Mouse (Mus musculus) small intestine, adult 2 months (tissue): ENCODE measurements around the gene Otof. TPM values are rescaled to one million over a fixed set of nuclear protein-coding genes. Genes with fewer than 3 reads are reported as not detected.

Experiments used
- H3K27ac ChIP-seq: fragments of 200-500 bp; 2 replicates; pipeline ENCODE4 v1.5.1; 2012; ENCODE audit warnings: low read depth, low read length, control low read depth, inconsistent platforms; ENCODE audit not compliant: insufficient read depth
- H3K27me3 ChIP-seq: fragments of 200-500 bp; 2 replicates; pipeline ENCODE4 v1.6.1; 2012; ENCODE audit warnings: mild to moderate bottlenecking, moderate library complexity, low read length, inconsistent platforms; ENCODE audit not compliant: control insufficient read depth, insufficient read depth
- H3K36me3 ChIP-seq: fragments of 200-500 bp; 2 replicates; pipeline ENCODE4 v1.6.1; 2012; ENCODE audit warnings: mild to moderate bottlenecking, low read length, control low read depth, inconsistent platforms; ENCODE audit not compliant: control insufficient read depth, insufficient read depth
- H3K4me1 ChIP-seq: fragments of 200-500 bp; 2 replicates; pipeline ENCODE4 v1.6.1; 2012; ENCODE audit warnings: low read length, inconsistent platforms, mixed read lengths; ENCODE audit not compliant: control insufficient read depth, insufficient read depth, insufficient read length
- H3K4me3 ChIP-seq: fragments of 200-500 bp; 2 replicates; pipeline ENCODE4 v1.5.1; 2012; ENCODE audit warnings: low read depth, mild to moderate bottlenecking, control low read depth, inconsistent platforms, low read length, moderate library complexity
- CTCF ChIP-seq: fragments of 200-500 bp; IDR thresholded peaks from 2 replicates; pipeline ENCODE4 v1.5.1; 2012; ENCODE audit warnings: low read depth, mild to moderate bottlenecking, control low read depth, inconsistent platforms, low read length, moderate library complexity, mixed read lengths; ENCODE audit not compliant: insufficient replicate concordance, insufficient read length; ENCODE audit errors: extremely low read depth
- POLR2A ChIP-seq: fragments of 200-500 bp; IDR thresholded peaks from 2 replicates; pipeline ENCODE4 v1.6.1; 2012; ENCODE audit warnings: low read depth, mild to moderate bottlenecking, control low read depth, inconsistent platforms, low read length, moderate library complexity
- WGBS: fragments of 180-500 bp; shearing (Covaris S2); methylation state at CpG from one replicate; pipeline ENCODE4 v1.1.7; 2018; 5-methylcytosine and 5-hydroxymethylcytosine counted together
- polyA plus RNA-seq: library from polyadenylated mRNA; depleted of rRNA; stranded (reverse); fragments of >200 nt; gene quantifications from 2 replicates; pipeline ENCODE4 v1.2.3, GENCODE M21; 2012; rRNA removed

Gene Otof
- polyA plus RNA-seq, 1 experiment: 0.06 TPM

GRCm38 (mm10) chr5:30341601-30342365 lies 119.9 kb downstream of the Otof start:
- 83% methylated on average over 11 of the region's 11 CpGs for WGBS
- TF ChIP-seq CTCF (no peak), POLR2A (no peak)

GRCm38 (mm10) chr5:30340815-30341214 lies 120.9 kb downstream of the Otof start:
- no peaks in the 10 kb centered on the region for H3K36me3 ChIP-seq
- H3K27ac ChIP-seq: no peak overlapping the region
- no peaks in the 10 kb centered on the region for H3K27me3 ChIP-seq
- no peaks in the 10 kb centered on the region for H3K4me1 ChIP-seq
- TF ChIP-seq CTCF (no peak), POLR2A (no peak)
- WGBS: 51% methylated on average over 5 of the region's 5 CpGs
- no peak overlapping the region for H3K4me3 ChIP-seq

More at GRCm38 (mm10) chr5:30341601-30342365, 119.9 kb downstream of the Otof start:
- H3K27ac ChIP-seq: no peak overlapping the region
- H3K27me3 ChIP-seq: no peaks in the 10 kb centered on the region
- H3K4me3 ChIP-seq: no peak overlapping the region
- no peaks in the 10 kb centered on the region for H3K36me3 ChIP-seq
- no peaks in the 10 kb centered on the region for H3K4me1 ChIP-seq

Other genes starting within 250 kb of the Otof start
- 36.4 and 107 TPM in 2 replicates for gene Selenoi, start 229.4 kb downstream of the Otof start, polyA plus RNA-seq
- 0.11 and 0.28 TPM in 2 replicates for gene Drc1, start 180.5 kb downstream of the Otof start, polyA plus RNA-seq
- not detected in 2 replicates for gene 1700001C02Rik, start 4.1 kb upstream of the Otof start, polyA plus RNA-seq
- gene Cib4, start 83.9 kb upstream of the Otof start, polyA plus RNA-seq: not detected in 2 replicates
- gene Kcnk3, start 126.2 kb upstream of the Otof start, polyA plus RNA-seq: 13.1 and 15.9 TPM in 2 replicates
- 48.2 and 80.2 TPM in 2 replicates for gene Slc35f6, start 186.0 kb upstream of the Otof start, polyA plus RNA-seq
- gene Cenpa, start 204.8 kb upstream of the Otof start, polyA plus RNA-seq: 17.8 and 33.0 TPM in 2 replicates
- gene Dpysl5, start 249.6 kb upstream of the Otof start, polyA plus RNA-seq: 0.66 and 1.6 TPM in 2 replicates